Mouse (Mus musculus) Muller cell, postnatal 12 days (primary cell): ENCODE data around the gene Slamf8.

Experiments
- DNase-seq: peaks from one replicate; pipeline ENCODE4 v3.0.0-alpha.2; 2015; ENCODE audit errors: inconsistent ontology term

The Slamf8 gene

GRCm38 (mm10) chr1:172593956-172594355 lies 3.6 kb upstream of the Slamf8 start:
- DNase-seq = no peak

GRCm38 (mm10) chr1:172593321-172593720 lies 3.0 kb upstream of the Slamf8 start:
- no peak for DNase-seq

GRCm38 (mm10) chr1:172585612-172586567 lies 4.5 kb downstream of the Slamf8 start:
- DNase-seq = peak; percentile 27

GRCm38 (mm10) chr1:172585026-172585425 lies 5.3 kb downstream of the Slamf8 start:
- DNase-seq = no peak

GRCm38 (mm10) chr1:172584271-172584670 lies 6.1 kb downstream of the Slamf8 start:
- DNase-seq = no peak

GRCm38 (mm10) chr1:172582436-172582835 lies 7.9 kb downstream of the Slamf8 start:
- no peak for DNase-seq

- DNase-seq = no peak
These were observed 10.3 kb downstream of the Slamf8 start for GRCm38 (mm10) chr1:172580116-172580515.

GRCm38 (mm10) chr1:172567758-172568157 lies 22.6 kb downstream of the Slamf8 start:
- no peak for DNase-seq

- DNase-seq = no peak
These were observed 24.2 kb downstream of the Slamf8 start for GRCm38 (mm10) chr1:172566131-172566530.

- DNase-seq = no peak
These were observed 26.9 kb downstream of the Slamf8 start for GRCm38 (mm10) chr1:172563465-172563828.

GRCm38 (mm10) chr1:172562641-172563464 lies 27.5 kb downstream of the Slamf8 start:
- peak; percentile 78 for DNase-seq

- no peak for DNase-seq
These were observed 34.7 kb downstream of the Slamf8 start, which contains the start of gene Vsig8 for GRCm38 (mm10) chr1:172555638-172556037. TSS of gene Vsig8 (plus strand) at chr1:172555938.

- DNase-seq = no peak
These were observed 37.7 kb downstream of the Slamf8 start for GRCm38 (mm10) chr1:172552623-172553022.

- DNase-seq = no peak
These were observed 39.4 kb downstream of the Slamf8 start for GRCm38 (mm10) chr1:172551009-172551408.

GRCm38 (mm10) chr1:172550551-172550951 lies 39.8 kb downstream of the Slamf8 start:
- peak; percentile 64 for DNase-seq

- no peak for DNase-seq
These were observed 40.7 kb downstream of the Slamf8 start for GRCm38 (mm10) chr1:172549717-172550116.

- no peak for DNase-seq
These were observed 41.1 kb downstream of the Slamf8 start for GRCm38 (mm10) chr1:172549314-172549713.

- no peak for DNase-seq
These were observed 41.9 kb downstream of the Slamf8 start for GRCm38 (mm10) chr1:172548501-172548900.

- no peak for DNase-seq
These were observed 44.3 kb downstream of the Slamf8 start for GRCm38 (mm10) chr1:172546062-172546461.

- no peak for DNase-seq
These were observed 50.0 kb downstream of the Slamf8 start for GRCm38 (mm10) chr1:172540283-172540820.

GRCm38 (mm10) chr1:172539827-172540226 lies 50.5 kb downstream of the Slamf8 start:
- DNase-seq = no peak

- DNase-seq = no peak
These were observed 55.3 kb downstream of the Slamf8 start for GRCm38 (mm10) chr1:172535116-172535515.
